8 mouse cellular contexts compared by ENCODE assay signal in the genomic region with DNA sequence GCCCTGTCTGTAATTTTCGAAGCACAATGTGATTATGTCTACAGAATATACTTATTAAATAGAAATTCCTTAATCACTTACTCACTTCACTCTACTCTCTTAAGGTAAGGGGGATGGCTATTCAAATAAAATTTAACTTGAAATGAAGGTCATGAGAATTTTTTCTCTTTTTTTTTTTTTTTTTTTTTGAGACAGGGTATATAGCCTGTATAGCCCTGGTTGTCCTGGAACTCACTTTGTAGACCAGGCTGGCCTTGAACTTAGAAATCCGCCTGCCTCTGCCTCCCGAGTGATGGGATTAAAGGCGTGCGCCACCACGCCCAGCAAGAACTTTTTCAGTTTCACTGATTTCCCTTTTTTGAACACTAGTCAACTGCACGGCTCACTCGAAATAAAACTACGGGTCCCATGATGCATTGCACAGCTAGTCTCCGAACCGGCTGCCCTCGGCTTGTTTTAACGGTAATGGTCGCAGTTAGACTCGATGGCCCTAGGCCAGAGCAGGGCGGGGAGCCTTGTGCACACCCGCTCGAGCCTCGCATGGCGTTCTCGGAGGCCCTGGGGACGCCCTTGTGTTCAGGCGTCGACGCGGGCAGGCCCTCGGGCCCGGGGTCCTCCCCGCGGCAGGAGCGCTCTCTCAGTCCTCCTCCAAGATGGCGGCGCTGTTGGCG. TPM values are rescaled to one million over a fixed set of nuclear protein-coding genes. Genes with fewer than 3 reads are reported as not detected.
DNase-seq lines count a peak whose midpoint lies in the region; ATAC-seq lines count a peak whose summit lies in the region.

A gene (plus strand): TSS at position 443 of the 671 bp plus-strand sequence.

- H3K36me3 ChIP-seq in embryonic facial prominence, embryonic 12.5 days: no peaks in the 10 kb centered on the region
- no peaks in the 10 kb centered on the region for H3K36me3 ChIP-seq in midbrain, embryonic 11.5 days (ENCODE audit: control insufficient read depth, insufficient read depth, low read length)

- no peaks in the 10 kb centered on the region for H3K9me3 ChIP-seq in embryonic facial prominence, embryonic 12.5 days
- no peaks in the 10 kb centered on the region for H3K9me3 ChIP-seq in midbrain, embryonic 11.5 days (ENCODE audit: control insufficient read depth, low read length)

- peak; percentile 90 for ATAC-seq in embryonic facial prominence, embryonic 12.5 days (ENCODE audit: insufficient number of reproducible peaks, insufficient read depth, low FRiP score, low TSS enrichment)
- ATAC-seq in midbrain, embryonic 11.5 days (ENCODE audit: low FRiP score): peak; percentile 92

- peak; percentile 96 for DNase-seq in A20 (ENCODE audit: low read depth, low spot score)
- DNase-seq in adrenal gland, postnatal 36 days: peak; percentile 84 to 88
- DNase-seq in heart, adult 11 months: peak; percentile 98
- peak; percentile 87 for DNase-seq in kidney, adult 11 months
- DNase-seq in left cerebral cortex, postnatal 4 days: peak; percentile 83
- peak; percentile 99 for DNase-seq in midbrain, embryonic 11.5 days (ENCODE audit: low spot score, missing footprints)
- DNase-seq in right cerebral cortex, postnatal 4 days: peak; percentile 79

- no peaks in the 10 kb centered on the region for H3K4me1 ChIP-seq in embryonic facial prominence, embryonic 12.5 days
- no peaks in the 10 kb centered on the region for H3K4me1 ChIP-seq in midbrain, embryonic 11.5 days (ENCODE audit: control insufficient read depth, insufficient read depth, low read length)

- H3K27ac ChIP-seq in embryonic facial prominence, embryonic 12.5 days: peak within 1 kb of the TSS; percentile 92
- H3K27ac ChIP-seq in midbrain, embryonic 11.5 days (ENCODE audit: low read depth, low read length): peak within 1 kb of the TSS; percentile 94

- H3K9ac ChIP-seq in embryonic facial prominence, embryonic 12.5 days: peak within 1 kb of the TSS; percentile 93
- peak within 1 kb of the TSS; percentile 96 for H3K9ac ChIP-seq in midbrain, embryonic 11.5 days (ENCODE audit: low read length)

- peak within 1 kb of the TSS; percentile 64 for H3K4me2 ChIP-seq in embryonic facial prominence, embryonic 12.5 days (replicated peaks)
- H3K4me2 ChIP-seq in midbrain, embryonic 11.5 days: peak within 1 kb of the TSS; percentile 68

- peak within 1 kb of the TSS; percentile 95 for H3K4me3 ChIP-seq in embryonic facial prominence, embryonic 12.5 days
- peak within 1 kb of the TSS; percentile 86 for H3K4me3 ChIP-seq in midbrain, embryonic 11.5 days (ENCODE audit: low read depth, low read length)

- H3K27me3 ChIP-seq in embryonic facial prominence, embryonic 12.5 days: no peaks in the 10 kb centered on the region
- no peaks in the 10 kb centered on the region for H3K27me3 ChIP-seq in midbrain, embryonic 11.5 days (ENCODE audit: control insufficient read depth, insufficient read depth, low read length)

- intact Hi-C loops in left cerebral cortex, postnatal 4 days (cut with DNase I): loop anchor here (10.0 kb wide), 1 partner anchor 172 kb away; no protein-coding TSS in a partner anchor

- WGBS in embryonic facial prominence, embryonic 12.5 days: 4% methylated on average over 34 of the region's 34 CpGs
- 3% methylated on average over 34 of the region's 34 CpGs for WGBS in midbrain, embryonic 11.5 days

RNA-seq across cellular contexts. Expression of the gene that starts here (rescaled TPM):
- total RNA-seq in adrenal gland, postnatal 36 days (2021): 10 to 100 TPM; 31.6 to 42.0 TPM
- 41.0 and 45.1 TPM in 2 replicates for polyA plus RNA-seq in embryonic facial prominence, embryonic 12.5 days (2016; fragmentation: Nextera tagmentation; extraction: Ambion mirVana)
- 10 to 100 TPM; 51.2 to 55.3 TPM for total RNA-seq in left cerebral cortex, postnatal 4 days (2021)
- 50.1 and 55.3 TPM in 2 replicates for polyA plus RNA-seq in midbrain, embryonic 11.5 days (2014; fragmentation: Nextera tagmentation; extraction: Ambion mirVana)

Comparison
In these comparisons a context has a peak if more than half of its experiments do, and no peak if none do; other contexts are left out.
1. Peak in every context shown above with its lines: DNase-seq, ATAC-seq, H3K4me3 ChIP-seq and H3K27ac ChIP-seq.